Mouse (Mus musculus) myocyte (in vitro differentiated cells): ENCODE measurements around the gene Prkag2.

ENCODE experiments used
- CEBPB ChIP-seq: IDR thresholded peaks from 2 replicates; pipeline ENCODE4 v1.6.1; 2011; ENCODE audit warnings: mild to moderate bottlenecking, moderate library complexity; ENCODE audit not compliant: poor library complexity, insufficient read depth, severe bottlenecking
- E2F4 ChIP-seq: IDR thresholded peaks from one replicate; pipeline ENCODE4 v1.6.1; 2011; ENCODE audit warnings: mild to moderate bottlenecking, control low read depth, moderate library complexity; ENCODE audit not compliant: insufficient read depth
- MAX ChIP-seq: IDR thresholded peaks from one replicate; pipeline ENCODE4 v1.6.1; 2011; ENCODE audit warnings: low read depth, mild to moderate bottlenecking, control low read depth
- MYOD1 ChIP-seq, 3 experiments: IDR thresholded peaks; one replicate each; pipeline ENCODE4 v1.6.1; 2011; ENCODE audit warnings: control low read depth in 2 of 3, low read depth in 2 of 3, mild to moderate bottlenecking in 2 of 3, moderate library complexity in 1 of 3; ENCODE audit not compliant: insufficient read length in 2 of 3, control insufficient read depth in 1 of 3
- MYOG ChIP-seq, 3 experiments: IDR thresholded peaks; one replicate each; pipeline ENCODE4 v1.6.1; 2011; ENCODE audit warnings: control low read depth in 2 of 3, low read depth in 2 of 3, mild to moderate bottlenecking in 2 of 3; ENCODE audit not compliant: insufficient read length in 2 of 3, control insufficient read depth in 1 of 3, insufficient read depth in 1 of 3
- POLR2A ChIP-seq: IDR thresholded peaks from one replicate; pipeline ENCODE4 v1.6.1; 2011; ENCODE audit warnings: low read depth, mild to moderate bottlenecking, control low read depth, moderate library complexity; ENCODE audit not compliant: insufficient read length
- POLR2AphosphoS2 ChIP-seq: IDR thresholded peaks from one replicate; pipeline ENCODE4 v1.6.1; 2011; ENCODE audit warnings: low read depth, control low read depth; ENCODE audit not compliant: insufficient read length
- REST ChIP-seq: IDR thresholded peaks from one replicate; pipeline ENCODE4 v1.6.1; 2011; ENCODE audit warnings: mild to moderate bottlenecking, control low read depth, moderate library complexity; ENCODE audit not compliant: insufficient read depth, insufficient read length
- SRF ChIP-seq: IDR thresholded peaks from one replicate; pipeline ENCODE4 v1.6.1; 2011; ENCODE audit warnings: low read depth; ENCODE audit not compliant: control insufficient read depth, insufficient read length
- TCF12 ChIP-seq: IDR thresholded peaks from one replicate; pipeline ENCODE4 v1.6.1; 2011; ENCODE audit warnings: mild to moderate bottlenecking, control low read depth; ENCODE audit not compliant: poor library complexity, insufficient read depth, severe bottlenecking
- USF1 ChIP-seq: IDR thresholded peaks from one replicate; pipeline ENCODE4 v1.6.1; 2011; ENCODE audit warnings: low read depth, mild to moderate bottlenecking, control low read depth, moderate library complexity

GRCm38 (mm10) chr5:25012134-25012533, 88.3 kb downstream of the Prkag2 start:
- TF ChIP-seq CEBPB (no peak), POLR2A (no peak), MYOD1 (IDR thresholded peaks at IDR 0.05; ENCODE audit: control insufficient read depth in 1 of 3, insufficient read length in 2 of 3, low read depth in 2 of 3) (no peak), USF1 (no peak), MAX (no peak), MYOG (IDR thresholded peaks at IDR 0.05; ENCODE audit: control insufficient read depth in 1 of 3, insufficient read depth in 1 of 3, insufficient read length in 2 of 3, low read depth in 2 of 3) (no peak), REST (no peak), TCF12 (no peak), POLR2AphosphoS2 (no peak), E2F4 (no peak), SRF (no peak)
